Mouse (Mus musculus) liver, adult 2 months (tissue): ENCODE results near the gene Hdac7. TPM values are rescaled to one million over a fixed set of nuclear protein-coding genes. Genes with fewer than 3 reads are reported as not detected.
A peak's percentile ranks its signal among the peaks of the same experiment; 100 is the strongest.

Source experiments
- DNase-seq: peaks from one replicate; pipeline ENCODE4 v3.0.0-alpha.2; 2011; ENCODE audit warnings: low read depth, low spot score; ENCODE audit errors: extremely low read depth
- H3K27ac ChIP-seq: fragments of 200-500 bp; replicated peaks from 2 replicates; pipeline ENCODE4 v1.5.1; 2012; ENCODE audit warnings: low read depth, mild to moderate bottlenecking, control low read depth, inconsistent platforms, low read length; ENCODE audit not compliant: insufficient read depth
- H3K27me3 ChIP-seq: fragments of 200-500 bp; 2 replicates; pipeline ENCODE4 v1.6.1; 2012; ENCODE audit warnings: mild to moderate bottlenecking, moderate library complexity, low read length, inconsistent platforms; ENCODE audit not compliant: control insufficient read depth, insufficient read depth
- H3K36me3 ChIP-seq: fragments of 200-500 bp; 2 replicates; pipeline ENCODE4 v1.6.1; 2012; ENCODE audit warnings: low read length, inconsistent platforms; ENCODE audit not compliant: control insufficient read depth, insufficient read depth
- H3K4me1 ChIP-seq: fragments of 200-500 bp; 2 replicates; pipeline ENCODE4 v1.6.1; 2011; ENCODE audit warnings: low read length; ENCODE audit not compliant: control insufficient read depth, insufficient read depth
- H3K4me3 ChIP-seq: fragments of 200-500 bp; 2 replicates; pipeline ENCODE4 v1.5.1; 2011; ENCODE audit warnings: low read depth, mild to moderate bottlenecking, control low read depth, low read length, moderate library complexity; ENCODE audit not compliant: insufficient read depth
- H3K79me2 ChIP-seq: fragments of 200-500 bp; 2 replicates; pipeline ENCODE4 v1.6.1; 2012; ENCODE audit warnings: inconsistent platforms, mild to moderate bottlenecking, low read length, moderate library complexity; ENCODE audit not compliant: control insufficient read depth, insufficient read depth
- H3K9ac ChIP-seq: fragments of 200-500 bp; 2 replicates; pipeline ENCODE4 v1.6.1; 2012; ENCODE audit warnings: low read depth, mild to moderate bottlenecking, control low read depth, inconsistent platforms, low read length
- CTCF ChIP-seq: fragments of 200-500 bp; IDR thresholded peaks from 2 replicates; pipeline ENCODE4 v1.5.1; 2011; ENCODE audit warnings: low read depth, low read length, control low read depth
- POLR2A ChIP-seq: fragments of 200-500 bp; IDR thresholded peaks from 2 replicates; pipeline ENCODE4 v1.6.1; 2011; ENCODE audit warnings: low read length, control low read depth; ENCODE audit not compliant: insufficient read depth; ENCODE audit errors: extremely low read depth
- WGBS: fragments of 180-500 bp; shearing (Covaris S2); methylation state at CpG from one replicate; pipeline ENCODE4 v1.1.7; 2018; 5-methylcytosine and 5-hydroxymethylcytosine counted together
- polyA plus RNA-seq: library from polyadenylated mRNA; depleted of rRNA; stranded (reverse); fragments of >200 nt; gene quantifications from 2 replicates; pipeline ENCODE4 v1.2.3, GENCODE M21; 2012
- total RNA-seq: library from RNA; depleted of rRNA; stranded (reverse); fragments of >200 nt; gene quantifications from 2 replicates; pipeline ENCODE4 v1.2.3, GENCODE M21; 2014

Hdac7 gene
- total and polyA plus RNA-seq, 2 experiments, result 2.5 to 9.5 TPM

- 90% methylated on average over 6 of the region's 6 CpGs for WGBS
- no peak overlapping the region for H3K4me3 ChIP-seq
- H3K79me2 ChIP-seq, result no peaks in the 10 kb centered on the region
- H3K9ac ChIP-seq, result no peak overlapping the region
- TF ChIP-seq CTCF (no peak), POLR2A (no peak)
- H3K4me1 ChIP-seq, result peaks cover 5% of the 10 kb centered on the region
- no peak for DNase-seq
- no peaks in the 10 kb centered on the region for H3K27me3 ChIP-seq
- no peak overlapping the region for H3K27ac ChIP-seq
- H3K36me3 ChIP-seq, result no peaks in the 10 kb centered on the region
Measured at GRCm38 (mm10) chr15:97776919-97777318, 67.4 kb downstream of the Hdac7 start.

DNA sequence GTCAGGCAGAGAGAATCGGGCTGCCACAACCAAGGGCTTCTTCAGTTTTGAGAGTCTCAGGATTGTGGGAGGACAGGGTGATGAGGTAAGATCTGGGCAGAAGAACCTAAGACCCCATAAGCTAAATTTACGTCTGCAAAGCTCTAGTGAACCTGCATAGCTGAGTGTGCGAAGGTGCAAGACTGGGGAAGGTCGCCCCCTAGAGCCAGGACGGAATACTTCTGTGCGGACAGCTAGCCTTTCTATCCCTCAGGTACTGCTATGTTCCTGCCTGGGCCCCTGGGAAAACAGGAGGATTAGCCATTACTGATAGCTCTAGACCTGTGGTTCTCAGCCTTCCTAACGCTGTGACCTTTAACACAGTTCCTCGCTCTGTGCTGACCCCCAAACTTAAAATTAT is 67.8 kb downstream of the Hdac7 start:
- no peaks in the 10 kb centered on the region for H3K27me3 ChIP-seq
- no peak for DNase-seq
- no peak overlapping the region for H3K4me3 ChIP-seq
- H3K27ac ChIP-seq, result no peak overlapping the region
- TF ChIP-seq CTCF (peak; percentile 94), POLR2A (no peak)
- H3K79me2 ChIP-seq, result no peaks in the 10 kb centered on the region
- no peaks in the 10 kb centered on the region for H3K36me3 ChIP-seq
- no peak overlapping the region for H3K9ac ChIP-seq
- WGBS, result 15% methylated on average over 8 of the region's 8 CpGs
- peaks cover 5% of the 10 kb centered on the region for H3K4me1 ChIP-seq

GRCm38 (mm10) chr15:97773961-97774370 is 70.3 kb downstream of the Hdac7 start:
- no peak for DNase-seq
- TF ChIP-seq CTCF (no peak), POLR2A (no peak)
- WGBS, result 79% methylated on average over 5 of the region's 5 CpGs

GRCm38 (mm10) chr15:97773108-97773507 is 71.2 kb downstream of the Hdac7 start:
- Histone ChIP-seq H3K27me3 (no peaks in the 10 kb centered on the region), H3K4me3 (no peak overlapping the region)

More at GRCm38 (mm10) chr15:97773961-97774370, 70.3 kb downstream of the Hdac7 start:
- Histone ChIP-seq H3K79me2 (no peaks in the 10 kb centered on the region), H3K9ac (no peak overlapping the region), H3K27ac (peak overlapping the region; percentile 93), H3K36me3 (no peaks in the 10 kb centered on the region), H3K27me3 (no peaks in the 10 kb centered on the region), H3K4me3 (no peak overlapping the region), H3K4me1 (peaks cover 5% of the 10 kb centered on the region)

DNA sequence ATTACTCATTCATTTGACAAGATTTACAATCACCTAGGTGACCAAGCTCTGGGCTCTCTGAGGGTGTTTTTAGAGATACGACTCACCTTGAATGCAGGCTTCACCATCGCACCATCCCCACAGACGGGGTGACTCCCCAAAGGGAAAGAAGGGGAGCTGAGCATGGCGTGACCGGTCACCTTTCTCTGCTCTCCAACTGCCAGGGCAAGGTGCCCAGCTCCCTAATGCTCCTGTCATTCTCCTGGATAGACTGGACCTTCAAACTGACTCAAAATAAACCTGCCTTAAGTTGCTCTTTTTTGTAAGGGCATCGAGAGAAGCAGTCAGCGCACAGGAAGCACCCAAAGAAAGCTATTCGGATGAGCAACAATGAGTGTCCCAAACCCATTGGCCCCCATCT is 74.0 kb downstream of the Hdac7 start:
- Histone ChIP-seq H3K79me2 (no peaks in the 10 kb centered on the region), H3K27me3 (no peaks in the 10 kb centered on the region; the same call in 1 of the 2 replicates), H3K36me3 (no peaks in the 10 kb centered on the region), H3K27ac (no peak overlapping the region), H3K9ac (no peak overlapping the region), H3K4me1 (peaks cover 5% of the 10 kb centered on the region; the same call in 1 of the 2 replicates), H3K4me3 (no peak overlapping the region)
- TF ChIP-seq CTCF (no peak), POLR2A (no peak)
- WGBS, result 88% methylated on average over 8 of the region's 8 CpGs
- DNase-seq, result no peak

More at GRCm38 (mm10) chr15:97773108-97773507, 71.2 kb downstream of the Hdac7 start:
- 46% methylated on average over 5 of the region's 5 CpGs for WGBS
- Histone ChIP-seq H3K9ac (no peak overlapping the region; the same call in 1 of the 2 replicates), H3K36me3 (no peaks in the 10 kb centered on the region), H3K4me1 (peaks cover 5% of the 10 kb centered on the region; the same call in 1 of the 2 replicates), H3K27ac (peak overlapping the region; percentile 48), H3K79me2 (no peaks in the 10 kb centered on the region)
- DNase-seq, result no peak
- TF ChIP-seq POLR2A (no peak), CTCF (no peak)

- no peaks in the 10 kb centered on the region for H3K79me2 ChIP-seq
- H3K4me3 ChIP-seq, result peak overlapping the region; percentile 55
- H3K9ac ChIP-seq, result peak overlapping the region; percentile 56
- no peaks in the 10 kb centered on the region; the same call in 1 of the 2 replicates for H3K27me3 ChIP-seq
- H3K4me1 ChIP-seq, result no peaks in the 10 kb centered on the region; the same call in 1 of the 2 replicates
- peak overlapping the region; percentile 54 for H3K27ac ChIP-seq
- H3K36me3 ChIP-seq, result no peaks in the 10 kb centered on the region
- TF ChIP-seq CTCF, result peak; percentile 24
- TF ChIP-seq POLR2A, result no peak
- no peak for DNase-seq
- WGBS, result 5% methylated on average over 18 of the region's 18 CpGs
Measured at GRCm38 (mm10) chr15:97768192-97768591, 76.1 kb downstream of the Hdac7 start.
